Mouse (Mus musculus) neural tube, embryonic 15.5 days (tissue): Measurements from ENCODE around the gene Bco2. TPM values are rescaled to one million over a fixed set of nuclear protein-coding genes. Genes with fewer than 3 reads are reported as not detected.

ENCODE experiments used
- ATAC-seq: fragments of 200-750 bp; cut with Nextera tagmentation; 2 replicates; pipeline ENCODE4 v1.8.0; 2017; ENCODE audit warnings: mild to moderate bottlenecking, moderate TSS enrichment, moderate library complexity; ENCODE audit not compliant: low FRiP score
- H3K27ac ChIP-seq: fragments of 300-500 bp; sonication (generic); replicated peaks from 2 replicates; pipeline ENCODE4 v1.5.1; 2015; ENCODE audit warnings: mild to moderate bottlenecking, inconsistent platforms
- H3K27me3 ChIP-seq: fragments of 300-500 bp; sonication (generic); replicated peaks from 2 replicates; pipeline ENCODE4 v1.6.1; 2015; ENCODE audit warnings: inconsistent platforms
- H3K36me3 ChIP-seq: fragments of 300-500 bp; sonication (generic); 2 replicates; pipeline ENCODE4 v1.6.1; 2015; ENCODE audit warnings: inconsistent platforms
- H3K4me1 ChIP-seq: fragments of 300-500 bp; sonication (generic); 2 replicates; pipeline ENCODE4 v1.6.1; 2015; ENCODE audit warnings: inconsistent platforms
- H3K4me2 ChIP-seq: fragments of 300-500 bp; sonication (generic); 2 replicates; pipeline ENCODE4 v1.6.1; 2015; ENCODE audit warnings: inconsistent platforms, mild to moderate bottlenecking, moderate library complexity
- H3K4me3 ChIP-seq: fragments of 300-500 bp; sonication (generic); replicated peaks from 2 replicates; pipeline ENCODE4 v1.5.1; 2015; ENCODE audit warnings: mild to moderate bottlenecking, inconsistent platforms
- H3K9ac ChIP-seq: fragments of 300-500 bp; sonication (generic); replicated peaks from 2 replicates; pipeline ENCODE4 v1.6.1; 2015; ENCODE audit warnings: mild to moderate bottlenecking, inconsistent platforms
- H3K9me3 ChIP-seq: fragments of 300-500 bp; sonication (generic); replicated peaks from 2 replicates; pipeline ENCODE4 v1.6.1; 2016; ENCODE audit warnings: inconsistent platforms
- WGBS: fragments of 180-500 bp; shearing (Covaris S2); methylation state at CpG from one replicate; pipeline ENCODE4 v1.1.7; 2015; ENCODE audit warnings: mixed read lengths; 5-methylcytosine and 5-hydroxymethylcytosine counted together
- polyA plus RNA-seq: library from polyadenylated mRNA; unstranded; fragments of >200 nt; fragmentation: Nextera tagmentation; extraction: Ambion mirVana; gene quantifications from 2 replicates; pipeline ENCODE4 v1.2.1, GENCODE M21; 2015

Gene Bco2
- polyA plus RNA-seq, 1 experiment from 2014 or later = 0.15 TPM

DNA sequence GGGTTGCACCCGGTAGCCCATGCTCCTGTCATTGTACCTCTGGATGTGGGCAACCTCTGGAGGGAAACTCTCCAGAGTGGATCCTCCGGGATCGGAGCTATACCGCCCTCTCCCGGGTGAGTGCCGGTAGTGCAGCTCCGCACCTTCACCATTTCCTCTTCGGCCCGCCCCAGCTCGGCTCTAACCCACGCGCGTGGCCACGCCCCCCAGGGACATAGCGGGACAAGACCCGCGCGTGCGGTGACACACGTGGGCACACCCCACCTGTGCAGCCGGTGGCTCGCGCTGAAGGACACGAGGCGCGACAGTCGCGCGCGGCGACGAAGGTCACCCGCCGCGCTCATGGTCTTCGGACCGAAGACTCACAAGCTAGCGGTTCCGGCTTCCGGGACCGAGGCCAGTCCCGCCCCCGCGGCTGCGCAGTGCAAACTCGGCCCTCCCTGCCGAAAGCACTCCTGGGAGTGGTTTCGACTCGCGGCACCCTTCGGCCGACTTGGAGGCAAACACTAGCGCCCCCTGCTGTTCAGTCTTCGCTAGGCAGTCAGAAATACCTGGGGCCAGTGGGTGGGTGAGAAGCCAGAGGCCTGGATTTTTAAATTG lies 26.6 kb downstream of the Bco2 start, which contains the start of gene Pts:
Pts (minus strand) TSS at position 432 of the 600 bp plus-strand sequence.
- under 1% methylated on average over 54 of the region's 54 CpGs for WGBS
- H3K4me3 ChIP-seq = peak within 1 kb of the TSS; percentile 91
- H3K27ac ChIP-seq = peak within 1 kb of the TSS; percentile 89
- peak within 1 kb of the TSS; percentile 82 for H3K9ac ChIP-seq
- H3K4me1 ChIP-seq = peaks cover 16% of the 10 kb centered on the region
- no peaks in the 10 kb centered on the region; the same call in 1 of the 2 replicates for H3K36me3 ChIP-seq
- ATAC-seq = peak; percentile 99
- no peaks in the 10 kb centered on the region for H3K27me3 ChIP-seq
- H3K9me3 ChIP-seq = no peaks in the 10 kb centered on the region
- peak within 1 kb of the TSS; percentile 69 for H3K4me2 ChIP-seq

DNA sequence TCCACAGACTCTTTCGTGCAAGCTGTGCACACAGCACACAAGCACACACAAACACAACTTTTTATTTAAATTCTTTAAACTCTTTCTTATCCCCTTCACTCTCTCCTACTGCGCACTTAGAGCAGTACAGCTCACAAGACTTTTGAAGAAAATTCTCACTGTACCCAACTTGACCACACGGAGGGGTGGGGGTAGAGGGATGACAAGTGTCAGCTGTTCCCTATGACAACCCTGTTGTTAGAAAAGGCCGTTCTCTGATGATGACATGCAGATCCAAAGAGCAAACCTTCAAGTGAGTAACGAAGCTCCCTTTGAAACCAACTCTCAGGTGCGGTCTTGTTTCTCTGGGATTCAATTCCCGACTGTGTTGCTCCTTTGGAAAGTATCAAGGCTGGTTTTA lies 27.1 kb downstream of the Bco2 start:
- Histone ChIP-seq H3K4me2 (peak overlapping the region; percentile 69), H3K4me1 (peaks cover 16% of the 10 kb centered on the region), H3K27me3 (no peaks in the 10 kb centered on the region), H3K9me3 (no peaks in the 10 kb centered on the region), H3K9ac (peak overlapping the region; percentile 82), H3K4me3 (peak overlapping the region; percentile 91), H3K36me3 (no peaks in the 10 kb centered on the region; the same call in 1 of the 2 replicates), H3K27ac (0 out of 2 replicates have a peak overlapping the region, but pooled peaks have one; percentile 89)
- peak; percentile 4; the same call in 1 of the 2 replicates for ATAC-seq
- 46% methylated on average over 7 of the region's 7 CpGs for WGBS

DNA sequence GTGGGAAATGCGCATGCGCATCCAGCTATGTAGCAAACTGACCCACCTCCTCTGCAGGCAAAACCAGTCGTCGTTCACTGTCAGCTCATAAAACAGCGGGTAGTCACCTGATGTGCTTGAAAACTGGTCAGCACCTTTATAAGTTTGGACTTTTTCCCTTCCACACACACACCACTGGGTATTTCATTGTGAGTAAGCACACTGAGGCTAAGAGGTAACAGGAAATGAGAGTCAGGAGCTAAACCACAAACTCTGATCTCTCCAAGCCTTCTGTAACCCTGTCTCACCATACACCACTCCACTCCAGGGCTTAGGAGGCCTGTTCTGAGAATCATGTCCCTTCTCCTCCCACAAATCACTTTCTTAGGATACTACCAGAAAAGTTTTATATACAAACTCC lies 29.4 kb downstream of the Bco2 start:
- no peak overlapping the region for H3K9ac ChIP-seq
- 75% methylated on average over 5 of the region's 5 CpGs for WGBS
- peaks cover 16% of the 10 kb centered on the region for H3K4me1 ChIP-seq
- no peaks in the 10 kb centered on the region for H3K9me3 ChIP-seq
- peaks cover 3% of the 10 kb centered on the region; the same call in 1 of the 2 replicates for H3K36me3 ChIP-seq
- ATAC-seq = no peak
- no peak overlapping the region for H3K27ac ChIP-seq
- H3K27me3 ChIP-seq = no peaks in the 10 kb centered on the region
- no peak overlapping the region for H3K4me2 ChIP-seq
- no peak overlapping the region for H3K4me3 ChIP-seq

DNA sequence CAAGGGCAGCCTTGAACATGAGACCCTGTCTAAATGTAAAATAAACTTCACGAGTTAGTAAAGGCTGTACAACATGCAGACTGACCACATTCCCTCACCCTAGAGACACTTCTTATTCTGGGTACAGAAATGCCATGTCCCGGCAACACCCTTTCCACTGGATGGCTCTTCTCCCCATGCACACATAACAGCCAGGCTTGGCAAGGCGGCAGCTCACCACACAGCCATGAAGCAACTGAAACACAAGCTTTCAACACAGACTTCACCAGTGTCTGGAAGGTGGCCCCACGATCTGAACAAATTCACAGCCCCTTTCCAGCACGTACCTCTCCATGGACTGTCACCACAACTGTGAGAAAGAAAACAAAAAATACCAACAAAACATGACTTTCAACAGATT lies 30.0 kb downstream of the Bco2 start:
- Histone ChIP-seq H3K9ac (no peak overlapping the region), H3K4me2 (no peak overlapping the region), H3K27ac (no peak overlapping the region), H3K9me3 (no peaks in the 10 kb centered on the region), H3K4me3 (no peak overlapping the region), H3K27me3 (no peaks in the 10 kb centered on the region), H3K36me3 (peaks cover 3% of the 10 kb centered on the region; the same call in 1 of the 2 replicates), H3K4me1 (peaks cover 16% of the 10 kb centered on the region)
- no peak for ATAC-seq
- WGBS = 93% methylated on average over 5 of the region's 5 CpGs

DNA sequence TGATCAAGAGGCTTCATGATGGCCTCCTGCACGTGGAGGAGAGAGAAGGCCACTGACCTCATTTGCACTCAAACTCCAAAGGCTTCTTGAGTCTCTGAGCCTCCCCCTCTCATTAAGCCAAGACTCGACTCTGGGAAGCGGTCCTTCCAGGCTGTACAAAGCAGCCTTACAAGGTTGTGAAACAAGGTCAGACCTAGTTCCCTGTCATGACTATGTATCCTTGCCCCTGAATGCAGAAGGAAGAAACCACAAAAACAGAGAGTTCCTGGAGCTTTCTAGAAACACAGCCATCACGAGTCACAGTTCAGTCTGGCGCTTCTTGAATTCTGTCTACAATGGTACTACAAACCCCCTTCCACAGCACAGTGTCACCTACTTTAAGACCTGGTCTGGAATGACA lies 32.4 kb downstream of the Bco2 start:
- WGBS = 82% methylated on average over 5 of the region's 5 CpGs
- no peaks in the 10 kb centered on the region for H3K27me3 ChIP-seq

DNA sequence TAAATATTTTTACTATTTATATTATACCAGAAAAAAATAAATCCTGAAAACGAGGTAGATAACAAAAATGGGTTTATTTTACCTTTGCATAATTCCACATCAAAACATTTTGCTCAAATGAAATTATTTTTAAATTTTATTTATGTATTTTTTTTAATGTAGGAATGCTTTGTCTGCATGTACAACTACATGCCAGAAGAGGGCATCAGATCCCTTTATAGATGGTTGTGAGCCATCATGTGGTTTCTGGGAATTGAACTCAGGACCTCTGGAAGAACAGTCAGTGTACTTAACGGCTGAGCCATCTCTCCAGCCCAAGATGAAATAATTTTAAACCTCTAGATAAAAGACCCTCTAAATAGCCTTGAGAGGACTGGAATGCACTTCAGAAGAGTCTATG lies 33.4 kb downstream of the Bco2 start:
- 66% methylated on average over 2 of the region's 2 CpGs for WGBS
- peaks cover 3% of the 10 kb centered on the region; the same call in 1 of the 2 replicates for H3K36me3 ChIP-seq
- no peak overlapping the region for H3K4me2 ChIP-seq
- H3K27ac ChIP-seq = no peak overlapping the region
- H3K27me3 ChIP-seq = no peaks in the 10 kb centered on the region
- H3K9me3 ChIP-seq = no peaks in the 10 kb centered on the region
- ATAC-seq = no peak
- no peak overlapping the region for H3K4me3 ChIP-seq
- H3K9ac ChIP-seq = no peak overlapping the region
- peaks cover under 1% of the 10 kb centered on the region for H3K4me1 ChIP-seq

More for the DNA sequence above, 32.4 kb downstream of the Bco2 start:
- Histone ChIP-seq H3K4me1 (peaks cover 11% of the 10 kb centered on the region), H3K27ac (no peak overlapping the region), H3K36me3 (peaks cover 3% of the 10 kb centered on the region; the same call in 1 of the 2 replicates), H3K4me2 (no peak overlapping the region), H3K9me3 (no peaks in the 10 kb centered on the region), H3K4me3 (no peak overlapping the region), H3K9ac (no peak overlapping the region)
- no peak for ATAC-seq

DNA sequence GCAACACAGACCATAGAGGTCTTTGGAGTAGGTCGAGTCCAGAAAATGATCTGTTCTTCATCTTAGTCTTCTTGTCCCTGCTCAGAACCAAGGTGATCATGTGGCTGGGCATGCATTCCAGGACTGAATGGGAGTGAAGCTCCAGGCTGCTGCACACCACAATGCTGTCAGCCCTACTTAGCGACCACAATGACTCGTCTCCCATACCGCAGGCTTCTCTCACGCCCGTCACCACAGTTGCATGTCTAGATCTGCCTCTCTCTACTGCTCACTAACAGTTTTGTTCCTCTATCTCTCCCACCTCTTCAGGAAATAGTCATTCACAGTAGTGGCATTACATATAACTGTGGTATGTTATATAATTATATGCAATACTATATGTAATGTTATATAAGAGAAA lies 34.2 kb downstream of the Bco2 start:
- Histone ChIP-seq H3K4me2 (no peak overlapping the region), H3K36me3 (peaks cover 3% of the 10 kb centered on the region; the same call in 1 of the 2 replicates), H3K4me3 (no peak overlapping the region), H3K27me3 (no peaks in the 10 kb centered on the region), H3K27ac (no peak overlapping the region), H3K9me3 (no peaks in the 10 kb centered on the region), H3K9ac (no peak overlapping the region), H3K4me1 (no peaks in the 10 kb centered on the region)
- 89% methylated on average over 6 of the region's 6 CpGs for WGBS
- no peak for ATAC-seq

DNA sequence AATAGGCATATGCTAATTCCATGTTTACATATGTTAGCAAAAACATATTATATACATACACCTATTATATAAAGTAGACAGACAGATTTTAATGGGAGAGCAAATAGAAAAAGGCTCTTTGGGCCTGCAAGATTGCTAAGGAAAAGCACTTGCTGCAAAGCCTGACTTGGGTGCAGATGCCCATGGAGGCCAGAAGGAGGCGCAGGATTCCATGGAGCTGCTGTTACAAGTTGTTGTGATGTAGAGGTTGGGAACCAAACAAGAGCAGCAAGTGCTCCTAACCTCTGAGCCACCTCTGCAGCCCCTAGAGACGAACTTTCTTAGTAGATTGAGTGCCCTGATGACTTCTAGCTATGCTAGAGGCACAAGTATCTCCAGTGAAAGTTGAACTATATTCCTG lies 36.2 kb downstream of the Bco2 start:
- H3K9me3 ChIP-seq = no peaks in the 10 kb centered on the region
- no peaks in the 10 kb centered on the region for H3K4me1 ChIP-seq
- no peak overlapping the region for H3K9ac ChIP-seq
- ATAC-seq = no peak
- H3K4me2 ChIP-seq = no peak overlapping the region
- H3K36me3 ChIP-seq = 0 out of 2 replicates have a peak, but pooled peaks cover 3% of the 10 kb centered on the region
- no peaks in the 10 kb centered on the region for H3K27me3 ChIP-seq
- WGBS = 11% methylated on average over 2 of the region's 2 CpGs
- H3K4me3 ChIP-seq = no peak overlapping the region
- no peak overlapping the region for H3K27ac ChIP-seq

DNA sequence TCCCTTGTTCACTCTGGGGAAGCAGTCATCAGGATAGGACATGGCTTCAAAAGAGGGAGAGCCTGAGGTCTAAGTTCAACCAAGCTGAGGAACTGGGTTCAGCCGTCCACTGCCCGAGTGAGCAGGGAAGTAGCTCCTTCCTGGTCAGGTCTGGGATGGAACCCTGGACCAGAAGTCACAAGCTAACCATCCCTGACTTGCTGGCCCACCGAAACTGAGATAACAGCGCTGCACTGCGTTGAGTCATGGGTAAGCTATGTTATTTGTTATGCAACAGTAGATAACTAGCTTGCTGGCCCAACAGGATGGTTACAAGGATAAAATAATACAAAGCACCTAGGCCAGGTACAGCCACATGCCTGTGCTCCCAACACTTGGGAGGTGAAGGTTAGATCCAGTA lies 39.5 kb downstream of the Bco2 start:
- Histone ChIP-seq H3K4me2 (no peak overlapping the region), H3K4me1 (no peaks in the 10 kb centered on the region), H3K27me3 (no peaks in the 10 kb centered on the region), H3K9me3 (no peaks in the 10 kb centered on the region), H3K4me3 (no peak overlapping the region), H3K9ac (no peak overlapping the region), H3K27ac (no peak overlapping the region), H3K36me3 (no peaks in the 10 kb centered on the region)
- ATAC-seq = no peak
- WGBS = 91% methylated on average over 5 of the region's 5 CpGs

DNA sequence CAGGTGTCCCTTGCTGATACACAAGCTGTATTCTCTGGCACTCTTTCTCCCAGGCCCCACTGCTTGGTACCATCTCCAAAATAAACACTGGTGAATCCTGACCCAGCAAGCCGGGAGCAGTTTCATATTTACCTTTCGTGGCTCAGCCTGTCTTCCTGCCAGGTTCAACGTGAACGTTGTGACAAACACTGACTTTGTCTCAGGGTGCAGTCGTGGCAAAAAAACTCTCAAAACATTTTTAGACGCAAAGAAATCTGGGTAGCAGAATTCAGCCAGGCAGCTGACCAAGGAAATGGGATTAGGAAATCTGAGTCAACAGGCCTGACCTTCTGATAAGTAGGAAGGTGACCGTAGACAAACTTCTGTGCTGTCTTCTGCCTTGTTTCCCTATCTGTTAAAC lies 47.4 kb downstream of the Bco2 start:
- 81% methylated on average over 7 of the region's 7 CpGs for WGBS
- H3K4me2 ChIP-seq = no peak overlapping the region
- H3K4me1 ChIP-seq = no peaks in the 10 kb centered on the region
- no peaks in the 10 kb centered on the region for H3K9me3 ChIP-seq
- no peak overlapping the region for H3K9ac ChIP-seq
- H3K36me3 ChIP-seq = no peaks in the 10 kb centered on the region
- ATAC-seq = no peak
- no peak overlapping the region for H3K4me3 ChIP-seq
- no peak overlapping the region for H3K27ac ChIP-seq
- H3K27me3 ChIP-seq = no peaks in the 10 kb centered on the region

DNA sequence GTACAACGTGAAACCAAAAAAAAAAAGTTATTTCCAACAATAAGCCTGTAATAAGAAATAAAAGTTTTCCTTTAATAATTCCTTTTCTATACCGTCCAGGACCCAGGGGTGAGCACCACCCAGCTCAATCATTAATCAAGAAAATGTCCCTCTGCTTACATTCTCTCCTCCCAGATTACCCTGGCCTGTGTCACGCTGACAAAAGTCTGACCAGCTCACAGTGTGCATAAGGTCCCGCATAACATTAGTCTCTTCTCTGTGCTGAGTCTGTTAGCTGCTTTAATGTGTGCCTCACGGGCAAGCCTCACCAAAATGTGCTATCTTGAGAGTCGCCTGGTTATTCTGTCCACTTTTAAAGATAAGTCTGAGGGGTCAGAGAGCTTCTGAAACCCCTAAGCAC lies 49.6 kb downstream of the Bco2 start:
- no peaks in the 10 kb centered on the region for H3K36me3 ChIP-seq
- no peak overlapping the region for H3K9ac ChIP-seq
- H3K4me1 ChIP-seq = no peaks in the 10 kb centered on the region
- no peak overlapping the region for H3K27ac ChIP-seq
- no peak overlapping the region for H3K4me2 ChIP-seq
- 50% methylated on average over 6 of the region's 6 CpGs for WGBS
- ATAC-seq = no peak
- H3K9me3 ChIP-seq = no peaks in the 10 kb centered on the region
- no peaks in the 10 kb centered on the region for H3K27me3 ChIP-seq
- no peak overlapping the region for H3K4me3 ChIP-seq

DNA sequence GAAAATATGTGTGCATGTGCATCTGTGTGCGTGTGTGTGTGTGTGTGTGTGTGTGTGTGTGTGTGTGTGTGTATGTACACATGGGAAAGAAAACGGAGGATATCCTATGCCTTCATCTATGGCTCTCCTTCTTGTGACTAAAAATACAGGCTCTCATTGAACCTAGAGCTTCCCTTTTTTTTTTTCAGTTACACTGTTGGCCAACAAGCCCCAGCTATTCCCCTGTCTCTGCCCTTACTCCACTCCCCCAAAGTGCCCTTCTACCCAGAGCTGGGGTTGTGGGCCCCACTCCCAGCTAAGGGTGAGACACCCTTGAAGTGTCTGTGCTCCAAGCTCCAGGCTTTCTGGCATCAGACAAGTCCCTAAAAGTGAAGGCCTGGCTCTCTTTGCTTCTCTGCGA lies 52.0 kb downstream of the Bco2 start:
- Histone ChIP-seq H3K4me1 (no peaks in the 10 kb centered on the region), H3K27ac (no peak overlapping the region), H3K9ac (no peak overlapping the region), H3K4me3 (no peak overlapping the region), H3K4me2 (no peak overlapping the region), H3K9me3 (no peaks in the 10 kb centered on the region), H3K36me3 (no peaks in the 10 kb centered on the region), H3K27me3 (no peaks in the 10 kb centered on the region)
- no peak for ATAC-seq
- WGBS = 81% methylated on average over 3 of the region's 3 CpGs
